Mouse (Mus musculus): Measurements from ENCODE around the gene Arhgef28. TPM values are rescaled to one million over a fixed set of nuclear protein-coding genes. Genes with fewer than 3 reads are reported as not detected.

The Arhgef28 gene
- total and polyA plus RNA-seq, 3 experiments = not detected

DNA sequence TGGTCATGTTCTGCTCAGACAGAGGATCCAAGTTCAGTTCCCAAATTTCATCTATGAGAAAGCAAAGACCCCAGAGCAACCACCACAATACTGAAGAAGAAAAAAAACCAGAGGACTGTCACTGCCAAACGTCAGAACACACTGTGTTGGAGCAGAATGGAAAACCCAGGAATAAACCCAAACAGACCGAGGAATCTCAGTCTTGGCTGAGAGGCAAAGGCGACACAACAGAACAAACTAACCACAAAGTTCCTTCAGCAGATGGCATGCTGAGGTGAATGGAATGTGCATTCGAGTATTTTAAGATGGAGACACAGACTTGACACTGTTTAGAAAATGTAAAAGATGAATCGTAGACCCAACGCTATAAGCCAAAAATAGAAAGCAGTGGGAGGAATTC lies 29.2 kb upstream of the Arhgef28 start:
- H3K9me3 ChIP-seq (replicated peaks; ENCODE audit: insufficient read depth, low read length) = no peaks in the 10 kb centered on the region
- H3K4me3 ChIP-seq (ENCODE audit: control insufficient read depth in 1 of 2, insufficient read depth in 1 of 2, low read depth in 2 of 2, low read length in 2 of 2) = no peak overlapping the region
- no peaks in the 10 kb centered on the region for H3K36me3 ChIP-seq (ENCODE audit: control insufficient read depth in 1 of 2, insufficient read depth in 2 of 2, low read length in 2 of 2)
- no peak overlapping the region for H3K27ac ChIP-seq (ENCODE audit: control insufficient read depth, low read depth, low read length)
- peaks cover 0 to 5% of the 10 kb centered on the region in 2 experiments; a peak in 2 of 4 replicates for H3K27me3 ChIP-seq (ENCODE audit: control insufficient read depth in 1 of 2, insufficient read depth in 2 of 2, low read length in 2 of 2)
- H3K4me1 ChIP-seq (ENCODE audit: control insufficient read depth in 1 of 2, insufficient read depth in 2 of 2, low read length in 2 of 2) = no peaks in the 10 kb centered on the region
- H3K79me2 ChIP-seq (ENCODE audit: control insufficient read depth, insufficient read depth, low read length, poor library complexity) = no peaks in the 10 kb centered on the region
- no peak overlapping the region for H3K9ac ChIP-seq (ENCODE audit: control insufficient read depth, low read depth, low read length, poor library complexity, severe bottlenecking)
- DNase-seq (ENCODE audit: low read depth, low spot score) = no peak
- TF ChIP-seq RCOR1 (IDR thresholded peaks at IDR 0.05; ENCODE audit: low read depth, low read length) = no peak
- TF ChIP-seq RAD21 (IDR thresholded peaks at IDR 0.05; ENCODE audit: low read depth, low read length) = no peak
- no peak for TF ChIP-seq ZNF384 (IDR thresholded peaks at IDR 0.05; ENCODE audit: low read depth, low read length)
- no peak for TF ChIP-seq ELF1 (IDR thresholded peaks at IDR 0.05; ENCODE audit: low read depth, low read length)
- TF ChIP-seq ETS1 (IDR thresholded peaks at IDR 0.05; ENCODE audit: low read depth, low read length) = no peak
- no peak for TF ChIP-seq CHD2 (IDR thresholded peaks at IDR 0.05; ENCODE audit: low read length)
- no peak for TF ChIP-seq TAL1 (IDR thresholded peaks at IDR 0.05; ENCODE audit: low read length)
- TF ChIP-seq EP300 (IDR thresholded peaks at IDR 0.05; ENCODE audit: low read depth in 1 of 2, low read length in 2 of 2) = no peak
- TF ChIP-seq NELFE (IDR thresholded peaks at IDR 0.05; ENCODE audit: low read depth, low read length) = no peak
- no peak for TF ChIP-seq MXI1 (IDR thresholded peaks at IDR 0.05; ENCODE audit: low read depth, low read length)
- no peak for TF ChIP-seq MAX (IDR thresholded peaks at IDR 0.05; ENCODE audit: low read length)
- TF ChIP-seq MAZ (IDR thresholded peaks at IDR 0.05; ENCODE audit: low read depth, low read length) = no peak
- TF ChIP-seq GABPA (IDR thresholded peaks at IDR 0.05; ENCODE audit: low read depth, low read length) = no peak
- no peak for TF ChIP-seq USF1 (IDR thresholded peaks at IDR 0.05; ENCODE audit: low read depth, low read length)
- TF ChIP-seq TCF12 (IDR thresholded peaks at IDR 0.05; ENCODE audit: low read depth, low read length) = no peak
- no peak for TF ChIP-seq BHLHE40 (IDR thresholded peaks at IDR 0.05; ENCODE audit: borderline replicate concordance, low read depth, low read length)
- no peak for TF ChIP-seq ZMIZ1 (IDR thresholded peaks at IDR 0.05; ENCODE audit: low read depth, low read length)
- no peak for TF ChIP-seq CHD1 (IDR thresholded peaks at IDR 0.05; ENCODE audit: low read depth, low read length)
- no peak for TF ChIP-seq MYC (IDR thresholded peaks at IDR 0.05; ENCODE audit: low read depth, low read length)

- Histone ChIP-seq H3K9ac (ENCODE audit: control insufficient read depth, low read depth, low read length, poor library complexity, severe bottlenecking) (no peak overlapping the region), H3K36me3 (ENCODE audit: control insufficient read depth in 1 of 2, insufficient read depth in 2 of 2, low read length in 2 of 2) (no peaks in the 10 kb centered on the region), H3K27ac (ENCODE audit: control insufficient read depth, low read depth, low read length) (no peak overlapping the region), H3K9me3 (replicated peaks; ENCODE audit: insufficient read depth, low read length) (no peaks in the 10 kb centered on the region), H3K27me3 (ENCODE audit: control insufficient read depth in 1 of 2, insufficient read depth in 2 of 2, low read length in 2 of 2) (peaks cover 3 to 7% of the 10 kb centered on the region in 2 experiments; a peak in 3 of 4 replicates), H3K4me1 (ENCODE audit: control insufficient read depth in 1 of 2, insufficient read depth in 2 of 2, low read length in 2 of 2) (no peaks in the 10 kb centered on the region), H3K4me3 (ENCODE audit: control insufficient read depth in 1 of 2, insufficient read depth in 1 of 2, low read depth in 2 of 2, low read length in 2 of 2) (no peak overlapping the region), H3K79me2 (ENCODE audit: control insufficient read depth, insufficient read depth, low read length, poor library complexity) (no peaks in the 10 kb centered on the region)
- TF ChIP-seq JUND (IDR thresholded peaks at IDR 0.05; ENCODE audit: low read depth, low read length) (no peak), ELF1 (IDR thresholded peaks at IDR 0.05; ENCODE audit: low read depth, low read length) (no peak), BHLHE40 (IDR thresholded peaks at IDR 0.05; ENCODE audit: borderline replicate concordance, low read depth, low read length) (no peak), MEF2A (IDR thresholded peaks at IDR 0.05; ENCODE audit: extremely low read depth, insufficient replicate concordance, low read depth, low read length, poor library complexity, severe bottlenecking) (no peak), NRF1 (IDR thresholded peaks at IDR 0.05; ENCODE audit: insufficient read depth, low read depth, low read length, poor library complexity, severe bottlenecking) (no peak), TAL1 (IDR thresholded peaks at IDR 0.05; ENCODE audit: low read length) (no peak), UBTF (IDR thresholded peaks at IDR 0.05; ENCODE audit: borderline replicate concordance, insufficient read depth, low read depth, low read length) (no peak), ZNF384 (IDR thresholded peaks at IDR 0.05; ENCODE audit: low read depth, low read length) (no peak), CTCF (IDR thresholded peaks at IDR 0.05 in 2 of 3, conservative IDR thresholded peaks at IDR 0.05 in 1 of 3; ENCODE audit: control insufficient read depth in 1 of 3, insufficient read depth in 1 of 3, low read depth in 2 of 3, low read length in 3 of 3, poor library complexity in 1 of 3, severe bottlenecking in 1 of 3) (no peak), HCFC1 (IDR thresholded peaks at IDR 0.05; ENCODE audit: low read depth, low read length) (no peak)
- DNase-seq (ENCODE audit: low read depth, low spot score) = no peak
These were observed 24.3 kb upstream of the Arhgef28 start for GRCm38 (mm10) chr13:98230511-98230910.
